Mouse (Mus musculus) thymus, adult 2 months (tissue): ENCODE measurements around the gene Crym. TPM values are rescaled to one million over a fixed set of nuclear protein-coding genes. Genes with fewer than 3 reads are reported as not detected.

Source experiments
- DNase-seq: peaks from one replicate; pipeline ENCODE4 v3.0.0; 2021
- H3K27ac ChIP-seq: fragments of 200-500 bp; 2 replicates; pipeline ENCODE4 v1.5.1; 2012; ENCODE audit warnings: low read length, control low read depth; ENCODE audit not compliant: control insufficient read depth, insufficient read depth
- H3K27me3 ChIP-seq: fragments of 200-500 bp; 2 replicates; pipeline ENCODE4 v1.6.1; 2012; ENCODE audit warnings: mild to moderate bottlenecking, low read length, moderate library complexity, mixed read lengths; ENCODE audit not compliant: control insufficient read depth, insufficient read depth
- H3K36me3 ChIP-seq: fragments of 200-500 bp; 2 replicates; pipeline ENCODE4 v1.6.1; 2012; ENCODE audit warnings: mild to moderate bottlenecking, low read length, moderate library complexity; ENCODE audit not compliant: control insufficient read depth, insufficient read depth
- H3K4me1 ChIP-seq: fragments of 200-500 bp; replicated peaks from 2 replicates; pipeline ENCODE4 v1.6.1; 2012; ENCODE audit warnings: low read length; ENCODE audit not compliant: control insufficient read depth, insufficient read depth
- H3K4me3 ChIP-seq: fragments of 200-500 bp; 2 replicates; pipeline ENCODE4 v1.5.1; 2012; ENCODE audit warnings: mild to moderate bottlenecking, low read length, control low read depth, moderate library complexity; ENCODE audit not compliant: control insufficient read depth, insufficient read depth
- CTCF ChIP-seq: fragments of 200-500 bp; IDR thresholded peaks from 2 replicates; pipeline ENCODE4 v1.5.1; 2012; ENCODE audit warnings: mild to moderate bottlenecking, control low read depth, low read length, moderate library complexity, borderline replicate concordance; ENCODE audit not compliant: control insufficient read depth, poor library complexity, insufficient read depth; ENCODE audit errors: extremely low read depth
- POLR2A ChIP-seq: fragments of 200-500 bp; IDR thresholded peaks from 2 replicates; pipeline ENCODE4 v1.6.1; 2012; ENCODE audit warnings: mild to moderate bottlenecking, low read length, control low read depth, moderate library complexity; ENCODE audit not compliant: control insufficient read depth, poor library complexity, insufficient read depth; ENCODE audit errors: extremely low read depth
- WGBS: fragments of 180-500 bp; shearing (Covaris S2); methylation state at CpG from one replicate; pipeline ENCODE4 v1.1.7; 2018; 5-methylcytosine and 5-hydroxymethylcytosine counted together
- polyA plus RNA-seq: library from polyadenylated mRNA; depleted of rRNA; stranded (reverse); fragments of >200 nt; gene quantifications from 2 replicates; pipeline ENCODE4 v1.2.3, GENCODE M21; 2012

The Crym gene
- polyA plus RNA-seq, 1 experiment, result 1.2 TPM

- TF ChIP-seq POLR2A (no peak), CTCF (no peak)
- H3K27me3 ChIP-seq, result no peaks in the 10 kb centered on the region
Measured at GRCm38 (mm10) chr7:120192816-120193215, 9.1 kb downstream of the Crym start.

DNA sequence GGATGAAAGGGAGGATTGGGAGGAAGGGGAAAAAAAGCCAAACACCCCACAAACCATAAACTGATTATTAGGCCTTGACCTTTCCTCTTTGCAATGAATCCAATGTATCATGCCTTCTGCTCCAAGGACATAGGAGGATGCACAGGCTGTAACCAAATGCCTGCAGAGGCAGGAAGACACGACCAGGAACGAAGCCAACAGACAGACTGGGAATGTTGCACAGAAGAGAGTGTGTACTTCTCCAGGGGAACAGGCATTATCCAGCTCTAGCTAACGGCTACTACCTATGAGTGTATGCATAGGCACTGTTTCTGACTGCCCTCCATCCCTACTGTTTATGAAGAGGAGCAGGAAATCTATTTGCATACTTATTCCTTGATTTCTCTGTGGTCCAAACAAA, 9.7 kb downstream of the Crym start:
- Histone ChIP-seq H3K36me3 (no peaks in the 10 kb centered on the region), H3K27me3 (no peaks in the 10 kb centered on the region), H3K27ac (no peak overlapping the region), H3K4me1 (no peaks in the 10 kb centered on the region), H3K4me3 (no peak overlapping the region)
- DNase-seq, result no peak
- 73% methylated on average over 3 of the region's 3 CpGs for WGBS
- TF ChIP-seq POLR2A, result no peak
- TF ChIP-seq CTCF, result no peak

More at GRCm38 (mm10) chr7:120192816-120193215, 9.1 kb downstream of the Crym start:
- H3K4me3 ChIP-seq, result no peak overlapping the region
- no peak for DNase-seq
- WGBS, result 87% methylated on average over 5 of the region's 6 CpGs
- H3K27ac ChIP-seq, result no peak overlapping the region
- no peaks in the 10 kb centered on the region for H3K4me1 ChIP-seq
- no peaks in the 10 kb centered on the region for H3K36me3 ChIP-seq

GRCm38 (mm10) chr7:120190150-120190665, 11.7 kb downstream of the Crym start:
- no peaks in the 10 kb centered on the region for H3K4me1 ChIP-seq
- no peak overlapping the region for H3K27ac ChIP-seq
- no peaks in the 10 kb centered on the region for H3K27me3 ChIP-seq
- no peak for DNase-seq
- WGBS, result 89% methylated on average over 8 of the region's 8 CpGs
- no peaks in the 10 kb centered on the region for H3K36me3 ChIP-seq
- TF ChIP-seq POLR2A, result no peak
- no peak for TF ChIP-seq CTCF
- H3K4me3 ChIP-seq, result no peak overlapping the region

- Histone ChIP-seq H3K36me3 (no peaks in the 10 kb centered on the region), H3K4me1 (no peaks in the 10 kb centered on the region), H3K27ac (no peak overlapping the region), H3K27me3 (no peaks in the 10 kb centered on the region), H3K4me3 (no peak overlapping the region)
- no peak for DNase-seq
- WGBS, result 80% methylated on average over 8 of the region's 8 CpGs
- no peak for TF ChIP-seq CTCF
- TF ChIP-seq POLR2A, result no peak
Measured at GRCm38 (mm10) chr7:120189369-120190149, 12.4 kb downstream of the Crym start.

- Histone ChIP-seq H3K27me3 (no peaks in the 10 kb centered on the region), H3K4me1 (no peaks in the 10 kb centered on the region), H3K4me3 (no peak overlapping the region), H3K36me3 (no peaks in the 10 kb centered on the region), H3K27ac (no peak overlapping the region)
- DNase-seq, result no peak
- 94% methylated on average over 5 of the region's 5 CpGs for WGBS
- TF ChIP-seq POLR2A (no peak), CTCF (no peak)
Measured at GRCm38 (mm10) chr7:120188946-120189345, 13.0 kb downstream of the Crym start.

DNA sequence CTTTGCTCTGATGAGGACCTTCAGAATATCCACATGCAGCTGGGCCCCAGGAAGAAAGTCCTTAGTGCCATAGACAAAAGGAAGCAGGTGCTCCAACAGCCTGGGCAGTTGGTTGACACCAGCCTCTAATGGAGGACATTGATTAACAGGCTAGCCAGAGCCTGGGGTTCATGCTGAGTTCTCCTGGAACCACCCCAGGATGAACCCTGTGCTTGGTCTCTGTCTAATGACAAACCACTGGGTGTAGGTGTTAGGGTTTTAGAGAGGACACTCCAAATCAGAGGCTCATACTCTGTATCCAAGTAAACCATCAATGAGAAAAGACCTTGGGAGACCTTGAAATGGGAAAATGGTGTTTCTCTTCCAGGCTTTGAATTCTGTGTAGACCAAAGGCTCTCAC, 19.0 kb downstream of the Crym start:
- no peak for DNase-seq
- TF ChIP-seq CTCF, result no peak
- TF ChIP-seq POLR2A, result no peak
- Histone ChIP-seq H3K4me3 (no peak overlapping the region), H3K27ac (no peak overlapping the region), H3K4me1 (no peaks in the 10 kb centered on the region), H3K27me3 (no peaks in the 10 kb centered on the region), H3K36me3 (no peaks in the 10 kb centered on the region)
